Mouse (Mus musculus) neural tube, embryonic 12.5 days (tissue): Measurements from ENCODE around the gene Cutc. TPM values are rescaled to one million over a fixed set of nuclear protein-coding genes. Genes with fewer than 3 reads are reported as not detected.

Experiments used
- ATAC-seq: fragments of 200-750 bp; cut with Nextera tagmentation; 2 replicates; pipeline ENCODE4 v1.8.0; 2017; ENCODE audit warnings: low read depth, mild to moderate bottlenecking, moderate TSS enrichment, moderate library complexity; ENCODE audit not compliant: low FRiP score
- H3K27ac ChIP-seq: fragments of 300-500 bp; sonication (generic); 2 replicates; pipeline ENCODE4 v1.5.1; 2016
- H3K27me3 ChIP-seq: fragments of 300-500 bp; sonication (generic); replicated peaks from 2 replicates; pipeline ENCODE4 v1.6.1; 2016; ENCODE audit warnings: mild to moderate bottlenecking
- H3K36me3 ChIP-seq: fragments of 300-500 bp; sonication (generic); 2 replicates; pipeline ENCODE4 v1.6.1; 2016; ENCODE audit warnings: mild to moderate bottlenecking
- H3K4me1 ChIP-seq: fragments of 300-500 bp; sonication (generic); 2 replicates; pipeline ENCODE4 v1.6.1; 2016
- H3K4me2 ChIP-seq: fragments of 300-500 bp; sonication (generic); replicated peaks from 2 replicates; pipeline ENCODE4 v1.6.1; 2016; ENCODE audit warnings: mild to moderate bottlenecking
- H3K4me3 ChIP-seq: fragments of 300-500 bp; sonication (generic); 2 replicates; pipeline ENCODE4 v1.5.1; 2016
- H3K9ac ChIP-seq: fragments of 300-500 bp; sonication (generic); 2 replicates; pipeline ENCODE4 v1.6.1; 2016; ENCODE audit warnings: mild to moderate bottlenecking
- H3K9me3 ChIP-seq: fragments of 300-500 bp; sonication (generic); 2 replicates; pipeline ENCODE4 v1.6.1; 2016; ENCODE audit warnings: mild to moderate bottlenecking
- WGBS: fragments of 180-500 bp; shearing (Covaris S2); methylation state at CpG from one replicate; pipeline ENCODE4 v1.1.7; 2016; 5-methylcytosine and 5-hydroxymethylcytosine counted together
- polyA plus RNA-seq: library from polyadenylated mRNA; unstranded; fragments of >200 nt; fragmentation: Nextera tagmentation; extraction: Ambion mirVana; gene quantifications from 2 replicates; pipeline ENCODE4 v1.2.1, GENCODE M21; 2016

Cutc gene
- polyA plus RNA-seq, 1 experiment from 2014 or later, result 10.2 TPM

GRCm38 (mm10) chr19:43726510-43727146 lies 26.2 kb upstream of the Cutc start:
- WGBS, result 80% methylated on average over 15 of the region's 15 CpGs
- no peak overlapping the region for H3K9ac ChIP-seq
- no peaks in the 10 kb centered on the region; the same call in 1 of the 2 replicates for H3K4me1 ChIP-seq
- no peak overlapping the region for H3K4me3 ChIP-seq
- no peak overlapping the region for H3K4me2 ChIP-seq
- no peak for ATAC-seq
- H3K36me3 ChIP-seq, result peaks cover 48% of the 10 kb centered on the region
- no peaks in the 10 kb centered on the region for H3K9me3 ChIP-seq
- no peak overlapping the region for H3K27ac ChIP-seq
- H3K27me3 ChIP-seq, result no peaks in the 10 kb centered on the region

- 50% methylated on average over 22 of the region's 22 CpGs for WGBS
Measured at GRCm38 (mm10) chr19:43729296-43730036, 23.3 kb upstream of the Cutc start.

GRCm38 (mm10) chr19:43730037-43730428 lies 22.8 kb upstream of the Cutc start:
- Histone ChIP-seq H3K36me3 (peaks cover 43% of the 10 kb centered on the region), H3K4me2 (peak overlapping the region; percentile 43), H3K4me1 (no peaks in the 10 kb centered on the region; the same call in 1 of the 2 replicates), H3K9me3 (no peaks in the 10 kb centered on the region), H3K27me3 (no peaks in the 10 kb centered on the region), H3K4me3 (peak overlapping the region; percentile 16; the same call in 1 of the 2 replicates), H3K9ac (peak overlapping the region; percentile 35; the same call in 1 of the 2 replicates), H3K27ac (no peak overlapping the region)
- no peak for ATAC-seq
- 38% methylated on average over 8 of the region's 8 CpGs for WGBS

More at GRCm38 (mm10) chr19:43729296-43730036, 23.3 kb upstream of the Cutc start:
- no peaks in the 10 kb centered on the region; the same call in 1 of the 2 replicates for H3K4me1 ChIP-seq
- no peaks in the 10 kb centered on the region for H3K27me3 ChIP-seq
- peak overlapping the region; percentile 16; the same call in 1 of the 2 replicates for H3K4me3 ChIP-seq
- peak overlapping the region; percentile 43 for H3K4me2 ChIP-seq
- ATAC-seq, result no peak
- peak overlapping the region; percentile 35; the same call in 1 of the 2 replicates for H3K9ac ChIP-seq
- no peaks in the 10 kb centered on the region for H3K9me3 ChIP-seq
- H3K27ac ChIP-seq, result no peak overlapping the region
- peaks cover 43% of the 10 kb centered on the region for H3K36me3 ChIP-seq

GRCm38 (mm10) chr19:43731157-43731556 lies 21.6 kb upstream of the Cutc start:
- peaks cover 41% of the 10 kb centered on the region for H3K36me3 ChIP-seq
- no peak overlapping the region for H3K9ac ChIP-seq
- no peaks in the 10 kb centered on the region for H3K27me3 ChIP-seq
- WGBS, result 60% methylated on average over 7 of the region's 7 CpGs
- H3K4me2 ChIP-seq, result no peak overlapping the region
- no peak overlapping the region for H3K4me3 ChIP-seq
- no peak for ATAC-seq
- no peak overlapping the region for H3K27ac ChIP-seq
- H3K4me1 ChIP-seq, result no peaks in the 10 kb centered on the region; the same call in 1 of the 2 replicates
- H3K9me3 ChIP-seq, result no peaks in the 10 kb centered on the region

- Histone ChIP-seq H3K36me3 (peaks cover 84% of the 10 kb centered on the region), H3K9me3 (no peaks in the 10 kb centered on the region), H3K27me3 (no peaks in the 10 kb centered on the region), H3K4me1 (no peaks in the 10 kb centered on the region), H3K4me2 (no peak overlapping the region), H3K9ac (no peak overlapping the region), H3K27ac (no peak overlapping the region), H3K4me3 (no peak overlapping the region)
- ATAC-seq, result no peak
- whole genome bisulfite sequencing, result 95% methylated on average over 10 of the region's 10 CpGs
Measured at GRCm38 (mm10) chr19:43738409-43738808, 14.4 kb upstream of the Cutc start.

GRCm38 (mm10) chr19:43743401-43743800 lies 9.4 kb upstream of the Cutc start:
- H3K9me3 ChIP-seq, result no peaks in the 10 kb centered on the region
- H3K4me2 ChIP-seq, result no peak overlapping the region
- H3K9ac ChIP-seq, result no peak overlapping the region
- WGBS, result 94% methylated on average over 7 of the region's 7 CpGs
- no peak overlapping the region for H3K27ac ChIP-seq
- peaks cover 87% of the 10 kb centered on the region for H3K36me3 ChIP-seq
- no peak overlapping the region for H3K4me3 ChIP-seq
- no peak for ATAC-seq
- H3K27me3 ChIP-seq, result no peaks in the 10 kb centered on the region
- no peaks in the 10 kb centered on the region for H3K4me1 ChIP-seq

GRCm38 (mm10) chr19:43745740-43746139 lies 7.1 kb upstream of the Cutc start:
- Histone ChIP-seq H3K4me3 (no peak overlapping the region), H3K9ac (no peak overlapping the region), H3K9me3 (no peaks in the 10 kb centered on the region), H3K4me2 (no peak overlapping the region), H3K27ac (no peak overlapping the region), H3K27me3 (no peaks in the 10 kb centered on the region), H3K36me3 (peaks cover 78% of the 10 kb centered on the region), H3K4me1 (no peaks in the 10 kb centered on the region)
- ATAC-seq, result no peak
- 95% methylated on average over 3 of the region's 3 CpGs for WGBS

- ATAC-seq, result no peak
- Histone ChIP-seq H3K9me3 (no peaks in the 10 kb centered on the region), H3K27me3 (no peaks in the 10 kb centered on the region), H3K4me2 (no peak overlapping the region), H3K36me3 (peaks cover 64% of the 10 kb centered on the region), H3K27ac (no peak overlapping the region), H3K9ac (no peak overlapping the region), H3K4me1 (no peaks in the 10 kb centered on the region), H3K4me3 (no peak overlapping the region)
- 97% methylated on average over 4 of the region's 4 CpGs for WGBS
Measured at GRCm38 (mm10) chr19:43747877-43748276, 4.9 kb upstream of the Cutc start.

GRCm38 (mm10) chr19:43750008-43750407 lies 2.8 kb upstream of the Cutc start:
- Histone ChIP-seq H3K4me3 (no peak overlapping the region), H3K36me3 (peaks cover 48% of the 10 kb centered on the region)
- no peak for ATAC-seq

GRCm38 (mm10) chr19:43753226-43753835 lies 535 bp downstream of the Cutc start:
- H3K4me3 ChIP-seq, result peak overlapping the region; percentile 63
- H3K27ac ChIP-seq, result peak overlapping the region; percentile 75; the same call in 1 of the 2 replicates
- H3K4me1 ChIP-seq, result no peaks in the 10 kb centered on the region
- H3K9ac ChIP-seq, result peak overlapping the region; percentile 68
- H3K27me3 ChIP-seq, result no peaks in the 10 kb centered on the region
- WGBS, result 2% methylated on average over 16 of the region's 24 CpGs
- H3K4me2 ChIP-seq, result peak overlapping the region; percentile 64
- peak; percentile 91 for ATAC-seq
- H3K36me3 ChIP-seq, result peaks cover 16% of the 10 kb centered on the region
- no peaks in the 10 kb centered on the region for H3K9me3 ChIP-seq

More at GRCm38 (mm10) chr19:43750008-43750407, 2.8 kb upstream of the Cutc start:
- Histone ChIP-seq H3K9ac (no peak overlapping the region), H3K27me3 (no peaks in the 10 kb centered on the region), H3K9me3 (no peaks in the 10 kb centered on the region), H3K27ac (no peak overlapping the region), H3K4me1 (no peaks in the 10 kb centered on the region), H3K4me2 (no peak overlapping the region)
- 96% methylated on average over 2 of the region's 2 CpGs for WGBS

- Histone ChIP-seq H3K4me1 (no peaks in the 10 kb centered on the region), H3K36me3 (peaks cover 9% of the 10 kb centered on the region; the same call in 1 of the 2 replicates), H3K9me3 (no peaks in the 10 kb centered on the region), H3K4me3 (no peak overlapping the region), H3K4me2 (no peak overlapping the region), H3K27me3 (no peaks in the 10 kb centered on the region), H3K27ac (no peak overlapping the region), H3K9ac (no peak overlapping the region)
- 78% methylated on average over 2 of the region's 2 CpGs for WGBS
- no peak for ATAC-seq
Measured at GRCm38 (mm10) chr19:43754237-43754636, 1.4 kb downstream of the Cutc start.

- Histone ChIP-seq H3K4me1 (no peaks in the 10 kb centered on the region), H3K9me3 (no peaks in the 10 kb centered on the region), H3K9ac (no peak overlapping the region), H3K27ac (no peak overlapping the region), H3K36me3 (peaks cover 7% of the 10 kb centered on the region; the same call in 1 of the 2 replicates), H3K27me3 (no peaks in the 10 kb centered on the region), H3K4me2 (no peak overlapping the region), H3K4me3 (no peak overlapping the region)
- WGBS, result 76% methylated on average over 2 of the region's 2 CpGs
- no peak for ATAC-seq
Measured at GRCm38 (mm10) chr19:43754872-43755271, 2.1 kb downstream of the Cutc start.
